Mouse (Mus musculus): ENCODE data around the gene Arid3b. TPM values are rescaled to one million over a fixed set of nuclear protein-coding genes. Genes with fewer than 3 reads are reported as not detected.

The Arid3b gene
- total and polyA plus RNA-seq, 3 experiments: 16.7 to 105 (median 33.4) TPM

DNA sequence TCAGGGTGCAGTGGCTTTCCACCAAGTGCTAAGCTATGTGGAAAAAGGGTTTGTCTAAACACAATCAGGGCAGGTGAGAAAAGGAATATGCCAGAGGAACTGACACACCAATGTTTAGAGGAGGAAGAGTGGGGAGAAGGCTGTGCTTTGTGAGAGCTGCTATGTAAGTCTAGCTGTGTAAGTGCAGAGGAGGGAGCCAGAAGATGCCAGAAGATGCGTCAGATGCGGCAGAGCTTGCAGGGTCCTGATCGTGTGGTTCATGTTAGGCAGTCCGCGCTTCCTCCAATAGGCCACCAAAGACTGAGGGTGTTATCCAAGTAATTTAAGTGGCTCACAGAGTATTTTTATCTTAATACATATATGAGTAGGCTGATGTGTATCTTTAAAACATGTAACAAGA is 31.3 kb upstream of the Arid3b start:
- H3K79me2 ChIP-seq (replicated peaks; ENCODE audit: control insufficient read depth, extremely low read depth, insufficient read depth, poor library complexity, severe bottlenecking): no peaks in the 10 kb centered on the region

DNA sequence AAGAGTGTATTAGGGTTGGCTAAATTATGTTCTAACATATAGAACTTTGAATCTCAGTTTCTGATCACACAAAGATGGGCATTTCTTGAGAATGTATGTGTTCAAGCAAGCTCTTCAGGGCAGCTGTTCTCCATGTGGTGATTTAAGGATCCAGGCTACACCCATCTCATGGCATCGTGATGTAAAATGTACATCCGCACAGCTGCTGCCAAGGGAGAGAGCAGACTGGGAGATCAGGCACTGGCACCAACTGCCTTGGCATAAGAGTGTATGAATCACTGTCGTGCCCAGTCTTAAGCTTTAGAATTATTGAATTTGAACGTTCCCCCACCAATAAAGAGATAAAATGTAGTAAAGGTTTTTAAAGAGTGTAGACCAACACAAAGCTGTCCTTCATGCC is 30.6 kb upstream of the Arid3b start:
- H3K9ac ChIP-seq (ENCODE audit: insufficient read depth, low read depth): no peak overlapping the region
- H3K4me2 ChIP-seq (ENCODE audit: insufficient read depth, low read depth, poor library complexity, severe bottlenecking): no peak overlapping the region
- peaks cover 0 to 7% of the 10 kb centered on the region in 2 experiments; a peak in 2 of 4 replicates for H3K4me1 ChIP-seq (ENCODE audit: control insufficient read depth in 1 of 2, insufficient read depth in 2 of 2)
- no peaks in the 10 kb centered on the region for H3K27me3 ChIP-seq (replicated peaks)
- in situ Hi-C loops (cut with MboI; ENCODE audit: low pct_ligation_motif_present, low pct_unique_long_range_greater_than_20kb, low sequenced_read_pairs) (no loop called here), dilution Hi-C loops (cut with MboI; ENCODE audit: extremely low pct_ligation_motif_present, extremely low pct_unique_long_range_greater_than_20kb, low sequenced_read_pairs) (no loop called here)
- DNase-seq (ENCODE audit: extremely low read depth): no peak
- TF ChIP-seq JUND (conservative IDR thresholded peaks at IDR 0.05; ENCODE audit: low read depth, low read length) (no peak), MAFK (IDR thresholded peaks at IDR 0.05; ENCODE audit: insufficient replicate concordance, low read length) (no peak), RCOR1 (conservative IDR thresholded peaks at IDR 0.05; ENCODE audit: low read depth, low read length) (no peak), BHLHE40 (IDR thresholded peaks at IDR 0.05; ENCODE audit: low read depth, low read length) (no peak), CHD2 (IDR thresholded peaks at IDR 0.05; ENCODE audit: low read length) (no peak), KAT2A (IDR thresholded peaks at IDR 0.05; ENCODE audit: insufficient replicate concordance, low read length) (no peak), PAX5 (IDR thresholded peaks at IDR 0.05; ENCODE audit: low read length) (no peak), GABPA (IDR thresholded peaks at IDR 0.05; ENCODE audit: insufficient replicate concordance, low read depth, low read length) (no peak), RAD21 (IDR thresholded peaks at IDR 0.05; ENCODE audit: low read depth, low read length) (no peak)
- no peaks in the 10 kb centered on the region for H3K9me3 ChIP-seq (replicated peaks; ENCODE audit: low read length)
- H3K4me3 ChIP-seq (replicated peaks in 1 of 3; ENCODE audit: low read depth in 2 of 3, low read length in 2 of 3, poor library complexity in 1 of 3): no peak overlapping the region
- no peaks in the 10 kb centered on the region for H3K36me3 ChIP-seq (replicated peaks in 1 of 2; ENCODE audit: control insufficient read depth in 1 of 2, insufficient read depth in 1 of 2, low read length in 1 of 2)
- H3K79me2 ChIP-seq (replicated peaks; ENCODE audit: control insufficient read depth, extremely low read depth, insufficient read depth, poor library complexity, severe bottlenecking): no peaks in the 10 kb centered on the region
- H3K27ac ChIP-seq (ENCODE audit: insufficient read depth, low read depth): no peak overlapping the region

More for the DNA sequence above, 31.3 kb upstream of the Arid3b start:
- in situ Hi-C loops (cut with MboI; ENCODE audit: low pct_ligation_motif_present, low pct_unique_long_range_greater_than_20kb, low sequenced_read_pairs): no loop called here
- Histone ChIP-seq H3K9ac (ENCODE audit: insufficient read depth, low read depth) (no peak overlapping the region), H3K4me3 (replicated peaks in 1 of 3; ENCODE audit: low read depth in 2 of 3, low read length in 2 of 3, poor library complexity in 1 of 3) (no peak overlapping the region), H3K4me2 (ENCODE audit: insufficient read depth, low read depth, poor library complexity, severe bottlenecking) (no peak overlapping the region), H3K27me3 (replicated peaks) (no peaks in the 10 kb centered on the region), H3K27ac (ENCODE audit: insufficient read depth, low read depth) (no peak overlapping the region), H3K4me1 (ENCODE audit: control insufficient read depth in 1 of 2, insufficient read depth in 2 of 2) (peaks cover 0 to 4% of the 10 kb centered on the region in 2 experiments; a peak in 1 of 4 replicates), H3K36me3 (replicated peaks in 1 of 2; ENCODE audit: control insufficient read depth in 1 of 2, insufficient read depth in 1 of 2, low read length in 1 of 2) (no peaks in the 10 kb centered on the region), H3K9me3 (replicated peaks; ENCODE audit: low read length) (no peaks in the 10 kb centered on the region)
- no peak for TF ChIP-seq MEF2A (IDR thresholded peaks at IDR 0.05; ENCODE audit: borderline replicate concordance, low read depth, low read length)
- dilution Hi-C loops (cut with MboI; ENCODE audit: extremely low pct_ligation_motif_present, extremely low pct_unique_long_range_greater_than_20kb, low sequenced_read_pairs): no loop called here
- DNase-seq (ENCODE audit: extremely low read depth): no peak

DNA sequence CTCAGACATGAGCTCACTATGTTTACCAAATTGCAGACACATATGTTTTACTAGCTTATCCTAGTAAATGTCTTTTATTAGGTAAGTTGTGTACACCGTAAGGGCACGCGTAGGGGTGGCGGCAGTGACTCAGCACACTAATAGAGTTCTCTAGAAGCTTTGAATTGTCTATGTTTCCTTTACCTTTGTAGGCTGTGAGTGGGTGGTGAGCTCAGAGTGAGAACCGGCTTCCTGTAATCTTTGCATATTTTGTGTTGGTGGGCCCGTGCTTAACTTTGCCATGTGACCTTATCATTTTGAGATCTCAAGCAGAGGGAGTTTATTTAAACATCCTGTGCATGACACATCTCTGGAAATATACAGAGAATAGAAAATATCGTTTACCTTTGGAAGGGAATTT is 29.9 kb upstream of the Arid3b start:
- in situ Hi-C loops (cut with MboI; ENCODE audit: low pct_ligation_motif_present, low pct_unique_long_range_greater_than_20kb, low sequenced_read_pairs) (no loop called here), dilution Hi-C loops (cut with MboI; ENCODE audit: extremely low pct_ligation_motif_present, extremely low pct_unique_long_range_greater_than_20kb, low sequenced_read_pairs) (no loop called here)
- no peaks in the 10 kb centered on the region for H3K36me3 ChIP-seq (replicated peaks in 1 of 2; ENCODE audit: control insufficient read depth in 1 of 2, insufficient read depth in 1 of 2, low read length in 1 of 2)
- H3K9ac ChIP-seq (ENCODE audit: insufficient read depth, low read depth): no peak overlapping the region
- H3K9me3 ChIP-seq (replicated peaks; ENCODE audit: low read length): no peaks in the 10 kb centered on the region
- no peak for TF ChIP-seq MAX (IDR thresholded peaks at IDR 0.05; ENCODE audit: low read length)
- TF ChIP-seq E2F4 (IDR thresholded peaks at IDR 0.05; ENCODE audit: insufficient replicate concordance, low read depth, low read length): no peak
- TF ChIP-seq MAFK (IDR thresholded peaks at IDR 0.05; ENCODE audit: insufficient replicate concordance, low read length): no peak
- TF ChIP-seq NRF1 (IDR thresholded peaks at IDR 0.05; ENCODE audit: low read depth, low read length): no peak
- no peak for TF ChIP-seq BHLHE40 (IDR thresholded peaks at IDR 0.05; ENCODE audit: low read depth, low read length)
- TF ChIP-seq POLR2AphosphoS2 (IDR thresholded peaks at IDR 0.05; ENCODE audit: low read depth, low read length): no peak
- no peak for TF ChIP-seq UBTF (IDR thresholded peaks at IDR 0.05; ENCODE audit: low read depth, low read length)
- TF ChIP-seq MXI1 (IDR thresholded peaks at IDR 0.05; ENCODE audit: low read depth, low read length): no peak
- no peak for TF ChIP-seq GABPA (IDR thresholded peaks at IDR 0.05; ENCODE audit: insufficient replicate concordance, low read depth, low read length)
- no peak for TF ChIP-seq PAX5 (IDR thresholded peaks at IDR 0.05; ENCODE audit: low read length)
- TF ChIP-seq TBP (conservative IDR thresholded peaks at IDR 0.05; ENCODE audit: low read depth, low read length): no peak
- TF ChIP-seq MEF2A (IDR thresholded peaks at IDR 0.05; ENCODE audit: borderline replicate concordance, low read depth, low read length): no peak
- TF ChIP-seq SMC3 (IDR thresholded peaks at IDR 0.05; ENCODE audit: low read depth, low read length): no peak
- no peak for TF ChIP-seq JUN (IDR thresholded peaks at IDR 0.05; ENCODE audit: insufficient read depth, low read depth, low read length)
- TF ChIP-seq JUND (conservative IDR thresholded peaks at IDR 0.05; ENCODE audit: low read depth, low read length): no peak
- no peak for TF ChIP-seq RAD21 (IDR thresholded peaks at IDR 0.05; ENCODE audit: low read depth, low read length)
- no peak for TF ChIP-seq ZNF384 (IDR thresholded peaks at IDR 0.05; ENCODE audit: low read depth, low read length)
- no peak for TF ChIP-seq POLR2A (IDR thresholded peaks at IDR 0.05; ENCODE audit: low read depth, low read length)
- no peak overlapping the region for H3K4me3 ChIP-seq (replicated peaks in 1 of 3; ENCODE audit: low read depth in 2 of 3, low read length in 2 of 3, poor library complexity in 1 of 3)
- H3K27me3 ChIP-seq (replicated peaks): no peaks in the 10 kb centered on the region
- peaks cover 2 to 14% of the 10 kb centered on the region in 2 experiments; a peak in 3 of 4 replicates for H3K4me1 ChIP-seq (ENCODE audit: control insufficient read depth in 1 of 2, insufficient read depth in 2 of 2)
- H3K27ac ChIP-seq (ENCODE audit: insufficient read depth, low read depth): no peak overlapping the region
- H3K79me2 ChIP-seq (replicated peaks; ENCODE audit: control insufficient read depth, extremely low read depth, insufficient read depth, poor library complexity, severe bottlenecking): no peaks in the 10 kb centered on the region
- no peak overlapping the region for H3K4me2 ChIP-seq (ENCODE audit: insufficient read depth, low read depth, poor library complexity, severe bottlenecking)
- no peak for DNase-seq (ENCODE audit: extremely low read depth)
